Comparison of ENCODE assay signal across 10 mouse cellular contexts in the genomic region with DNA sequence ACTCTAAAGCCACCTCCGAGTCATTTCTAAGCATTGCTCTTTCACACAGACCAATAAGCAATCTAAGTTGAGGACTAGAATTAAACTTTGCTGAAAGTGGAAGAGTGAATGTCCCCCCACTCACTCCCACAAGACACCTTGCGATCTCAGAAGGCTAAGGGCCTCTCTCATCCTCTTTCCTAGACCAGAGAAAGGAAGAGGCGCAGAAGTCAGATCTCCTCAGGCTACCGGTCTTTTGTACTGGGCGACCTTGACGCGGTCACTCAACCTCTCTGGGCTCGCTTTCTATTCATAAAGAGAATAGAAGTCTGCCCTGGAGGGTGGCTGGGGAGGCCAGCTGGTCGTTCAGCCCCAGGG. TPM values are rescaled to one million over a fixed set of nuclear protein-coding genes. Genes with fewer than 3 reads are reported as not detected.
DNase-seq lines count a peak whose midpoint lies in the region; ATAC-seq lines count a peak whose summit lies in the region.
"Had no signal": no experiment of that assay in that cellular context is flagged by ENCODE, and none has a peak within 500 bp of the region (broad histone marks: within the 10 kb centered on the region; RNA-seq: fewer than 3 reads in every experiment).

No protein-coding gene starts in this region.

- H3K9ac ChIP-seq in kidney, embryonic 14.5 days (ENCODE audit: low read depth, low read length): peak overlapping the region; percentile 81
- H3K9ac ChIP-seq in hindbrain, embryonic 14.5 days: peak overlapping the region; percentile 81
- peak overlapping the region; percentile 70 for H3K9ac ChIP-seq in midbrain, embryonic 14.5 days (replicated peaks; ENCODE audit: low read length)

- H3K36me3 ChIP-seq in kidney, embryonic 14.5 days (ENCODE audit: control insufficient read depth, insufficient read depth, low read length): peaks cover 21% of the 10 kb centered on the region
- peaks cover 12% of the 10 kb centered on the region; the same call in 1 of the 2 replicates for H3K36me3 ChIP-seq in hindbrain, embryonic 14.5 days (replicated peaks; ENCODE audit: control insufficient read depth, insufficient read depth)
- no peaks in the 10 kb centered on the region for H3K36me3 ChIP-seq in midbrain, embryonic 14.5 days (ENCODE audit: control insufficient read depth, insufficient read depth, low read length)

- peak overlapping the region; percentile 90 for H3K27ac ChIP-seq in kidney, embryonic 14.5 days (ENCODE audit: low read depth, low read length)
- H3K27ac ChIP-seq in hindbrain, embryonic 14.5 days: peak overlapping the region; percentile 38; the same call in 1 of the 2 replicates
- H3K27ac ChIP-seq in midbrain, embryonic 14.5 days (replicated peaks; ENCODE audit: low read depth, low read length): peak overlapping the region; percentile 3; the same call in 1 of the 2 replicates

- DNase-seq in kidney, adult 11 months: no peak
- DNase-seq in embryo, embryonic 10 days (ENCODE audit: low spot score): peak; percentile 42
- DNase-seq in hindbrain, embryonic 14.5 days (ENCODE audit: low spot score): no peak
- DNase-seq in midbrain, embryonic 14.5 days: peak; percentile 31
- DNase-seq in layer of hippocampus, adult 18-20 months (ENCODE audit: low spot score in 2 of 2): no peak
- no peak for DNase-seq in adrenal gland, postnatal 36 days
- DNase-seq in frontal cortex, postnatal 14 days (ENCODE audit: low spot score in 2 of 2): no peak
- DNase-seq: left cerebral cortex, postnatal 4 days had no signal

- H3K4me2 ChIP-seq in kidney, embryonic 14.5 days (replicated peaks; ENCODE audit: low read depth, low read length): peak overlapping the region; percentile 94
- H3K4me2 ChIP-seq in hindbrain, embryonic 14.5 days (replicated peaks): peak overlapping the region; percentile 88
- peak overlapping the region; percentile 89 for H3K4me2 ChIP-seq in midbrain, embryonic 14.5 days (ENCODE audit: low read length)

- peak overlapping the region; percentile 72 for H3K4me3 ChIP-seq in kidney, embryonic 14.5 days (ENCODE audit: low read length)
- peak overlapping the region; percentile 66 for H3K4me3 ChIP-seq in hindbrain, embryonic 14.5 days (replicated peaks; ENCODE audit: low read length)
- peak overlapping the region; percentile 56 for H3K4me3 ChIP-seq in midbrain, embryonic 14.5 days (replicated peaks; ENCODE audit: low read depth, low read length)

- no peak for ATAC-seq in kidney, embryonic 14.5 days (ENCODE audit: low FRiP score, low TSS enrichment)
- ATAC-seq in hindbrain, embryonic 14.5 days (ENCODE audit: low FRiP score): 0 out of 2 replicates have a peak, but pooled peaks have one; percentile 2
- no peak for ATAC-seq in midbrain, embryonic 14.5 days (ENCODE audit: low FRiP score, low TSS enrichment)

- H3K9me3 ChIP-seq in kidney, embryonic 14.5 days (ENCODE audit: control insufficient read depth, low read length): no peaks in the 10 kb centered on the region
- no peaks in the 10 kb centered on the region for H3K9me3 ChIP-seq in hindbrain, embryonic 14.5 days (ENCODE audit: control insufficient read depth, low read length)
- H3K9me3 ChIP-seq in midbrain, embryonic 14.5 days (ENCODE audit: control insufficient read depth, low read length): no peaks in the 10 kb centered on the region

- 3% methylated on average over 9 of the region's 9 CpGs for WGBS in kidney, embryonic 14.5 days
- WGBS in hindbrain, embryonic 14.5 days: 1% methylated on average over 9 of the region's 9 CpGs
- WGBS in midbrain, embryonic 14.5 days: 2% methylated on average over 9 of the region's 9 CpGs

- H3K27me3 ChIP-seq in kidney, embryonic 14.5 days (ENCODE audit: control insufficient read depth, insufficient read depth, low read length): no peaks in the 10 kb centered on the region
- H3K27me3 ChIP-seq in hindbrain, embryonic 14.5 days (ENCODE audit: control insufficient read depth, insufficient read depth, low read length): no peaks in the 10 kb centered on the region
- no peaks in the 10 kb centered on the region for H3K27me3 ChIP-seq in midbrain, embryonic 14.5 days (ENCODE audit: control insufficient read depth, insufficient read depth, low read length)

- H3K4me1 ChIP-seq in kidney, embryonic 14.5 days (ENCODE audit: control insufficient read depth, insufficient read depth, low read length): peaks cover 18% of the 10 kb centered on the region
- peaks cover 14% of the 10 kb centered on the region for H3K4me1 ChIP-seq in hindbrain, embryonic 14.5 days (replicated peaks; ENCODE audit: control insufficient read depth, insufficient read depth, low read length)
- H3K4me1 ChIP-seq in midbrain, embryonic 14.5 days (ENCODE audit: control insufficient read depth, insufficient read depth, low read length): peaks cover 19% of the 10 kb centered on the region

RNA-seq across cellular contexts. Expression of a gene that starts 7.0 kb away (rescaled TPM):
- 49.4 and 71.3 TPM in 2 replicates for polyA plus RNA-seq in kidney, embryonic 14.5 days (2014; fragmentation: Nextera tagmentation; extraction: Ambion mirVana)
- 41.3 and 43.6 TPM in 2 replicates for polyA plus RNA-seq in hindbrain, embryonic 14.5 days (2014; fragmentation: Nextera tagmentation; extraction: Ambion mirVana)
- polyA plus RNA-seq in midbrain, embryonic 14.5 days (2014; fragmentation: Nextera tagmentation; extraction: Ambion mirVana): 32.6 and 34.2 TPM in 2 replicates
- under 1 TPM; 0.61 to 0.74 TPM for total RNA-seq in layer of hippocampus, adult 18-20 months (2021)
- 10 to 100 TPM in 1 of 2 experiments, 1 to 10 TPM in 1; 9.5 to 12.9 TPM for total RNA-seq in adrenal gland, postnatal 36 days (2021)

RNA-seq across cellular contexts. Expression of a gene that starts 19.6 kb away (rescaled TPM):
- polyA plus RNA-seq in kidney, embryonic 14.5 days (2014; fragmentation: Nextera tagmentation; extraction: Ambion mirVana): 0.86 and 1.2 TPM in 2 replicates
- 0.17 TPM in 1 of 2 replicates, not detected in the other for polyA plus RNA-seq in hindbrain, embryonic 14.5 days (2014; fragmentation: Nextera tagmentation; extraction: Ambion mirVana)
- 0.08 and 0.16 TPM in 2 replicates for polyA plus RNA-seq in midbrain, embryonic 14.5 days (2014; fragmentation: Nextera tagmentation; extraction: Ambion mirVana)
- under 1 TPM; 0.32 to 0.51 TPM for total RNA-seq in layer of hippocampus, adult 18-20 months (2021)
- 1 to 10 TPM in 1 of 2 experiments, under 1 TPM in 1; 0.79 to 1.3 TPM for total RNA-seq in adrenal gland, postnatal 36 days (2021)

RNA-seq across cellular contexts. Expression of a gene that starts 24.7 kb away (rescaled TPM):
- 0.07 TPM in 1 of 2 replicates, not detected in the other for polyA plus RNA-seq in kidney, embryonic 14.5 days (2014; fragmentation: Nextera tagmentation; extraction: Ambion mirVana)
- polyA plus RNA-seq in hindbrain, embryonic 14.5 days (2014; fragmentation: Nextera tagmentation; extraction: Ambion mirVana): not detected in 2 replicates
- 0.11 TPM in 1 of 2 replicates, not detected in the other for polyA plus RNA-seq in midbrain, embryonic 14.5 days (2014; fragmentation: Nextera tagmentation; extraction: Ambion mirVana)
- total RNA-seq in layer of hippocampus, adult 18-20 months (2021): 1 to 10 TPM; 4.1 to 4.2 TPM
- total RNA-seq in adrenal gland, postnatal 36 days (2021): 1 to 10 TPM; 3.0 to 7.0 TPM
- polyA plus RNA-seq: thymus, postnatal 0 days had no signal

Comparison
In these comparisons a context has a peak if more than half of its experiments do, and no peak if none do; other contexts are left out.
1. H3K27ac ChIP-seq: peak in every context shown above with its lines; median percentile 90 in kidney, embryonic 14.5 days; 38 in hindbrain, embryonic 14.5 days; 3 in midbrain, embryonic 14.5 days.
2. DNase-seq: peak in embryo, embryonic 10 days (single experiment) and midbrain, embryonic 14.5 days (single experiment); none in kidney, adult 11 months (single experiment), hindbrain, embryonic 14.5 days (single experiment), layer of hippocampus, adult 18-20 months (0 of 2), adrenal gland, postnatal 36 days (0 of 2) and frontal cortex, postnatal 14 days (0 of 2).
3. Peak in every context shown above with its lines, with median percentiles within 50 percentile points of each other: H3K4me2 ChIP-seq, H3K4me3 ChIP-seq and H3K9ac ChIP-seq.